Mouse (Mus musculus): Measurements from ENCODE around the gene Fmnl2. TPM values are rescaled to one million over a fixed set of nuclear protein-coding genes. Genes with fewer than 3 reads are reported as not detected.

The Fmnl2 gene
- total RNA-seq, 1 experiment: 13.6 TPM

- no peak for DNase-seq (ENCODE audit: low read depth, low spot score)
- H3K36me3 ChIP-seq (ENCODE audit: control insufficient read depth, insufficient read depth, low read length, poor library complexity, severe bottlenecking): no peaks in the 10 kb centered on the region
- no peak overlapping the region for H3K27ac ChIP-seq (ENCODE audit: insufficient read depth, low read depth, low read length, poor library complexity, severe bottlenecking)
- no peaks in the 10 kb centered on the region for H3K9me3 ChIP-seq (ENCODE audit: control insufficient read depth, insufficient read depth, low read depth, low read length)
- H3K4me1 ChIP-seq (ENCODE audit: control insufficient read depth in 2 of 2, insufficient read depth in 2 of 2, low read length in 2 of 2, poor library complexity in 1 of 2): no peaks in the 10 kb centered on the region
- no peak for TF ChIP-seq CHD2 (IDR thresholded peaks at IDR 0.05; ENCODE audit: low read depth, low read length)
- no peak for TF ChIP-seq MAFK (IDR thresholded peaks at IDR 0.05; ENCODE audit: insufficient read depth, low read depth, low read length)
- TF ChIP-seq ZC3H11A (IDR thresholded peaks at IDR 0.05; ENCODE audit: borderline replicate concordance, low read depth, low read length): no peak
- TF ChIP-seq HCFC1 (IDR thresholded peaks at IDR 0.05; ENCODE audit: borderline replicate concordance, insufficient read depth, low read length): no peak
- TF ChIP-seq ZNF384 (IDR thresholded peaks at IDR 0.05; ENCODE audit: low read depth, low read length): no peak
- in situ Hi-C loops (cut with MboI; ENCODE audit: low sequenced_read_pairs in 2 of 2, unreplicated experiment in 2 of 2): loop anchor here (10.0 to 25.0 kb wide), 2 partner anchors 315 to 317 kb away; no protein-coding TSS in a partner anchor
- H3K4me3 ChIP-seq (ENCODE audit: insufficient read depth in 1 of 2, low read depth in 1 of 2, low read length in 2 of 2, poor library complexity in 1 of 2, severe bottlenecking in 1 of 2): no peak overlapping the region
- no peak overlapping the region for H3K9ac ChIP-seq (ENCODE audit: insufficient read depth, low read depth, low read length, poor library complexity, severe bottlenecking)
Observed at GRCm38 (mm10) chr2:53079693-53080286, 222.1 kb downstream of the Fmnl2 start.

GRCm38 (mm10) chr2:53082045-53082444 lies 224.4 kb downstream of the Fmnl2 start:
- no peak overlapping the region for H3K9ac ChIP-seq (ENCODE audit: insufficient read depth, low read depth, low read length, poor library complexity, severe bottlenecking)
- no peak for DNase-seq (ENCODE audit: low read depth, low spot score)
- TF ChIP-seq MAFK (IDR thresholded peaks at IDR 0.05; ENCODE audit: insufficient read depth, low read depth, low read length): no peak
- TF ChIP-seq HCFC1 (IDR thresholded peaks at IDR 0.05; ENCODE audit: borderline replicate concordance, insufficient read depth, low read length): no peak
- no peak for TF ChIP-seq ZNF384 (IDR thresholded peaks at IDR 0.05; ENCODE audit: low read depth, low read length)
- TF ChIP-seq CHD2 (IDR thresholded peaks at IDR 0.05; ENCODE audit: low read depth, low read length): no peak
- no peak for TF ChIP-seq ZC3H11A (IDR thresholded peaks at IDR 0.05; ENCODE audit: borderline replicate concordance, low read depth, low read length)
- H3K4me1 ChIP-seq (ENCODE audit: control insufficient read depth in 2 of 2, insufficient read depth in 2 of 2, low read length in 2 of 2, poor library complexity in 1 of 2): no peaks in the 10 kb centered on the region
- H3K4me3 ChIP-seq (ENCODE audit: insufficient read depth in 1 of 2, low read depth in 1 of 2, low read length in 2 of 2, poor library complexity in 1 of 2, severe bottlenecking in 1 of 2): no peak overlapping the region
- in situ Hi-C loops (cut with MboI; ENCODE audit: low sequenced_read_pairs in 2 of 2, unreplicated experiment in 2 of 2): loop anchor here (10.0 to 25.0 kb wide), 2 partner anchors 317 to 320 kb away; no protein-coding TSS in a partner anchor
- no peak overlapping the region for H3K27ac ChIP-seq (ENCODE audit: insufficient read depth, low read depth, low read length, poor library complexity, severe bottlenecking)
- no peaks in the 10 kb centered on the region for H3K9me3 ChIP-seq (ENCODE audit: control insufficient read depth, insufficient read depth, low read depth, low read length)
- no peaks in the 10 kb centered on the region for H3K36me3 ChIP-seq (ENCODE audit: control insufficient read depth, insufficient read depth, low read length, poor library complexity, severe bottlenecking)

- Histone ChIP-seq H3K27ac (ENCODE audit: insufficient read depth, low read depth, low read length, poor library complexity, severe bottlenecking) (no peak overlapping the region), H3K9me3 (ENCODE audit: control insufficient read depth, insufficient read depth, low read depth, low read length) (no peaks in the 10 kb centered on the region), H3K4me1 (ENCODE audit: control insufficient read depth in 2 of 2, insufficient read depth in 2 of 2, low read length in 2 of 2, poor library complexity in 1 of 2) (no peaks in the 10 kb centered on the region), H3K4me3 (ENCODE audit: insufficient read depth in 1 of 2, low read depth in 1 of 2, low read length in 2 of 2, poor library complexity in 1 of 2, severe bottlenecking in 1 of 2) (no peak overlapping the region), H3K9ac (ENCODE audit: insufficient read depth, low read depth, low read length, poor library complexity, severe bottlenecking) (no peak overlapping the region), H3K36me3 (ENCODE audit: control insufficient read depth, insufficient read depth, low read length, poor library complexity, severe bottlenecking) (no peaks in the 10 kb centered on the region)
- TF ChIP-seq MAFK (IDR thresholded peaks at IDR 0.05; ENCODE audit: insufficient read depth, low read depth, low read length): no peak
- no peak for TF ChIP-seq ZC3H11A (IDR thresholded peaks at IDR 0.05; ENCODE audit: borderline replicate concordance, low read depth, low read length)
- no peak for TF ChIP-seq ZNF384 (IDR thresholded peaks at IDR 0.05; ENCODE audit: low read depth, low read length)
- no peak for TF ChIP-seq HCFC1 (IDR thresholded peaks at IDR 0.05; ENCODE audit: borderline replicate concordance, insufficient read depth, low read length)
- TF ChIP-seq CHD2 (IDR thresholded peaks at IDR 0.05; ENCODE audit: low read depth, low read length): no peak
- no peak for DNase-seq (ENCODE audit: low read depth, low spot score)
- in situ Hi-C loops (cut with MboI; ENCODE audit: low sequenced_read_pairs in 2 of 2, unreplicated experiment in 2 of 2): loop anchor here (10.0 to 25.0 kb wide), 2 partner anchors 318 to 320 kb away; no protein-coding TSS in a partner anchor
Observed at GRCm38 (mm10) chr2:53082501-53082900, 224.8 kb downstream of the Fmnl2 start.

- in situ Hi-C loops (cut with MboI; ENCODE audit: low sequenced_read_pairs in 2 of 2, unreplicated experiment in 2 of 2): loop anchor here (10.0 to 25.0 kb wide), 2 partner anchors 318 to 321 kb away; no protein-coding TSS in a partner anchor
- Histone ChIP-seq H3K27ac (ENCODE audit: insufficient read depth, low read depth, low read length, poor library complexity, severe bottlenecking) (no peak overlapping the region), H3K9ac (ENCODE audit: insufficient read depth, low read depth, low read length, poor library complexity, severe bottlenecking) (no peak overlapping the region), H3K36me3 (ENCODE audit: control insufficient read depth, insufficient read depth, low read length, poor library complexity, severe bottlenecking) (no peaks in the 10 kb centered on the region), H3K4me1 (ENCODE audit: control insufficient read depth in 2 of 2, insufficient read depth in 2 of 2, low read length in 2 of 2, poor library complexity in 1 of 2) (no peaks in the 10 kb centered on the region), H3K9me3 (ENCODE audit: control insufficient read depth, insufficient read depth, low read depth, low read length) (no peaks in the 10 kb centered on the region), H3K4me3 (ENCODE audit: insufficient read depth in 1 of 2, low read depth in 1 of 2, low read length in 2 of 2, poor library complexity in 1 of 2, severe bottlenecking in 1 of 2) (no peak overlapping the region)
- DNase-seq (ENCODE audit: low read depth, low spot score): no peak
- TF ChIP-seq ZNF384 (IDR thresholded peaks at IDR 0.05; ENCODE audit: low read depth, low read length): peak; percentile 66; the same call in 1 of the 2 replicates
- no peak for TF ChIP-seq CHD2 (IDR thresholded peaks at IDR 0.05; ENCODE audit: low read depth, low read length)
Observed at GRCm38 (mm10) chr2:53083241-53083640, 225.6 kb downstream of the Fmnl2 start.
